Mouse (Mus musculus): ENCODE measurements around the gene Gm5741.

- TF ChIP-seq POLR2A (IDR thresholded peaks at IDR 0.05; ENCODE audit: control insufficient read depth, low read depth, low read length) (no peak), CTCF (IDR thresholded peaks at IDR 0.05; ENCODE audit: control insufficient read depth, insufficient read depth, insufficient replicate concordance, low read depth, low read length) (no peak)
These were observed 24.2 kb downstream of the Gm5741 start for GRCm38 (mm10) chr8:85043619-85044018.
